Mouse (Mus musculus): ENCODE results near the gene Slc7a8. TPM values are rescaled to one million over a fixed set of nuclear protein-coding genes. Genes with fewer than 3 reads are reported as not detected.

Slc7a8 gene
- polyA plus RNA-seq, 1 experiment from 2014 or later = 2.8 TPM

- no peak overlapping the region for H3K4me3 ChIP-seq (ENCODE audit: low read depth, low read length)
- 82% methylated on average over 10 of the region's 10 CpGs for WGBS
- no peak for DNase-seq (ENCODE audit: low spot score)
- ATAC-seq (ENCODE audit: low FRiP score) = no peak
- H3K9ac ChIP-seq (ENCODE audit: low read depth, low read length) = no peak overlapping the region
- no peaks in the 10 kb centered on the region for H3K4me1 ChIP-seq (replicated peaks; ENCODE audit: control insufficient read depth, insufficient read depth, low read length)
- H3K9me3 ChIP-seq (ENCODE audit: control insufficient read depth, low read length) = no peaks in the 10 kb centered on the region
- no peak overlapping the region for H3K27ac ChIP-seq (ENCODE audit: low read depth, low read length)
- H3K27me3 ChIP-seq (ENCODE audit: control insufficient read depth, insufficient read depth, low read length) = no peaks in the 10 kb centered on the region
- H3K36me3 ChIP-seq (ENCODE audit: control insufficient read depth, insufficient read depth, low read length) = no peaks in the 10 kb centered on the region
- no peak overlapping the region for H3K4me2 ChIP-seq (replicated peaks; ENCODE audit: low read depth, low read length)
These were observed 60.0 kb downstream of the Slc7a8 start for GRCm38 (mm10) chr14:54721711-54722110.

DNA sequence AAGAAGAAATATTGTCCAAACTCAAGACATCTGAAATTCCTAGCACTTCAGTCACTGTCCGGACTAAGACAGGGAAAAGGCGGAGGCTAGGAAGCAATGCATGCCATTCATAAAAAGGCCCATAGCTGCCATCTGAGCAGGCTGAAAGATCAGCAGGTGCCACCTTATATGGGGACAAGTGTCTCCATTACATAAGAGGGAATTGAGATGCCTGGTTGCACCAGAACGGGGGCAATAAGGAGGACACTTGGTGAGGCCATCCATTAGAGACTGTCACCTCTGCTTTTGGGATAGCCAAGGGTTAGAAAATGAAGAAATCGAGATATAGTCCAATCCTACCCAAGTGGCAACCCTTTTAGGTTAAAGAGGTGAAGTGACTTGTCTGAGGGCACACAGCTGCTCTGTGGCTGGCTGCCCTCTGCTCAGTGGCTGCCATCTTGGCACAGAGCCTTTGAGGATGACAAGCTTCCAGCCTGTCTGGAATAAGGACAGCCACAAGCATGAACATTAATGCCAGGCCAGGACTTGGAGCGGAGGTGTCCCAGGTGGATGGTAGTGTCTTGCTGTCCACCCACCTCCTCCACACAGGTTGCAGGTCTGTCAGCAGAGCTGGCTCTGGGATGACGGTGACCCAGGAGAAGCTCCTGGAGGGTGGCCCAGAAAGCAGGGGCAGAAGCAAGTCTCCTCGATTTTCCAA, 60.9 kb downstream of the Slc7a8 start:
- Histone ChIP-seq H3K9ac (ENCODE audit: low read depth, low read length) (no peak overlapping the region), H3K9me3 (ENCODE audit: control insufficient read depth, low read length) (no peaks in the 10 kb centered on the region)
- ATAC-seq (ENCODE audit: low FRiP score) = no peak

GRCm38 (mm10) chr14:54720041-54720440, 61.7 kb downstream of the Slc7a8 start:
- no peak for ATAC-seq (ENCODE audit: low FRiP score)
- WGBS = 93% methylated on average over 11 of the region's 11 CpGs
- no peak overlapping the region for H3K27ac ChIP-seq (ENCODE audit: low read depth, low read length)

More for the DNA sequence above, 60.9 kb downstream of the Slc7a8 start:
- Histone ChIP-seq H3K27me3 (ENCODE audit: control insufficient read depth, insufficient read depth, low read length) (no peaks in the 10 kb centered on the region), H3K4me2 (replicated peaks; ENCODE audit: low read depth, low read length) (no peak overlapping the region), H3K4me3 (ENCODE audit: low read depth, low read length) (no peak overlapping the region), H3K4me1 (replicated peaks; ENCODE audit: control insufficient read depth, insufficient read depth, low read length) (no peaks in the 10 kb centered on the region), H3K36me3 (ENCODE audit: control insufficient read depth, insufficient read depth, low read length) (no peaks in the 10 kb centered on the region), H3K27ac (ENCODE audit: low read depth, low read length) (no peak overlapping the region)
- 90% methylated on average over 7 of the region's 7 CpGs for WGBS
- no peak for DNase-seq (ENCODE audit: low spot score)

DNA sequence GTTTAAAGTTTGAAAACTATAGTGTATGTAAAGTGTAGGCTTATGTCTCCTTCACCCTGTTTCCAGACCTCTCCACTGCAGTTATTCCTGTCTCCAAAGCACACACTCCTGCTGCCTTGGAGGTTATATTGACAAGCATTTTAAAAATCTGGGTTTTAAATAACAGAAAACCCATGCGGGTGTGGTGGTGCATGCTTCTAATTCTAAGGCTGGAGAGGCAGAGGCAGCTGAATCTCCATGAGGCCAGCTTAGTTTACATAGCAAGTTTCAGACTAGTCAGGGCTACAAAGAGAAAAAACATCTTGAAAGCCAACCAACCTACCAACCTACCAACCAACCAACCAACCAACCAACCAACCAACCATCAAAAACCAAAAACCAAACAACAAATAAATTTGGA, 66.3 kb downstream of the Slc7a8 start:
- DNase-seq (ENCODE audit: low spot score) = no peak
- ATAC-seq (ENCODE audit: low FRiP score) = no peak

More at GRCm38 (mm10) chr14:54720041-54720440, 61.7 kb downstream of the Slc7a8 start:
- no peak overlapping the region for H3K4me2 ChIP-seq (replicated peaks; ENCODE audit: low read depth, low read length)
- H3K4me1 ChIP-seq (replicated peaks; ENCODE audit: control insufficient read depth, insufficient read depth, low read length) = no peaks in the 10 kb centered on the region
- no peak overlapping the region for H3K9ac ChIP-seq (ENCODE audit: low read depth, low read length)
- H3K9me3 ChIP-seq (ENCODE audit: control insufficient read depth, low read length) = no peaks in the 10 kb centered on the region
- no peak overlapping the region for H3K4me3 ChIP-seq (ENCODE audit: low read depth, low read length)
- DNase-seq (ENCODE audit: low spot score) = no peak
- H3K36me3 ChIP-seq (ENCODE audit: control insufficient read depth, insufficient read depth, low read length) = no peaks in the 10 kb centered on the region
- H3K27me3 ChIP-seq (ENCODE audit: control insufficient read depth, insufficient read depth, low read length) = no peaks in the 10 kb centered on the region

DNA sequence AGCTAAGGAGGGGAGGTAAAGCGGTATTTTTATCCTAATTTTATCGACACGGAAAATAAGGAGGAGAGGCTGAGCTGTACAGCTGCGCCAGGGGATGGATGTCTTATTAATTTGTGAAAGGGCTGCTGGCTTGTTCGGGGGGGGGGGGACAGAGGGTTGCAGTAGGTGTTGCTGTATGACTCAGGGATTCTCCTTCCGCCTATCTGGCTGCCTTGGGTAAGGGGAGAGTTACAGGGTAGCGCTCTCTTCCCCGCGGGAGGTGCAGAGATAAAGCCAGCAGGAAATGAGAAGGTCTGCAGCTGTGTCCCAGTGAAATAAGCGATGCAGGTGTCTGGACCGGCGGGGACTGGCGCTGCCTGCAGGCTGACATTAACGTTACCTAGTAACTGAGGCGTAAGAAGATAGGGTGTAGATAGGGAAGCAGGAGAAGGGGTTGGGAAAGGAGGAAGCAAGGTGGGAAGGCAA, 67.1 kb downstream of the Slc7a8 start:
- H3K36me3 ChIP-seq (ENCODE audit: control insufficient read depth, insufficient read depth, low read length) = no peaks in the 10 kb centered on the region
- 4% methylated on average over 15 of the region's 15 CpGs for WGBS
- peak; percentile 26 for DNase-seq (ENCODE audit: low spot score)
- peak; percentile 49; the same call in 1 of the 2 replicates for ATAC-seq (ENCODE audit: low FRiP score)
- peak overlapping the region; percentile 49 for H3K4me2 ChIP-seq (replicated peaks; ENCODE audit: low read depth, low read length)
- H3K9me3 ChIP-seq (ENCODE audit: control insufficient read depth, low read length) = no peaks in the 10 kb centered on the region
- peaks cover 2% of the 10 kb centered on the region; the same call in 1 of the 2 replicates for H3K27me3 ChIP-seq (ENCODE audit: control insufficient read depth, insufficient read depth, low read length)
- no peaks in the 10 kb centered on the region for H3K4me1 ChIP-seq (replicated peaks; ENCODE audit: control insufficient read depth, insufficient read depth, low read length)
- peak overlapping the region; percentile 28 for H3K4me3 ChIP-seq (ENCODE audit: low read depth, low read length)
- no peak overlapping the region for H3K27ac ChIP-seq (ENCODE audit: low read depth, low read length)
- H3K9ac ChIP-seq (ENCODE audit: low read depth, low read length) = no peak overlapping the region

More for the DNA sequence above, 66.3 kb downstream of the Slc7a8 start:
- Histone ChIP-seq H3K4me1 (replicated peaks; ENCODE audit: control insufficient read depth, insufficient read depth, low read length) (no peaks in the 10 kb centered on the region), H3K9me3 (ENCODE audit: control insufficient read depth, low read length) (no peaks in the 10 kb centered on the region), H3K36me3 (ENCODE audit: control insufficient read depth, insufficient read depth, low read length) (no peaks in the 10 kb centered on the region), H3K9ac (ENCODE audit: low read depth, low read length) (no peak overlapping the region), H3K4me3 (ENCODE audit: low read depth, low read length) (no peak overlapping the region), H3K27me3 (ENCODE audit: control insufficient read depth, insufficient read depth, low read length) (peaks cover 2% of the 10 kb centered on the region; the same call in 1 of the 2 replicates), H3K27ac (ENCODE audit: low read depth, low read length) (no peak overlapping the region), H3K4me2 (replicated peaks; ENCODE audit: low read depth, low read length) (no peak overlapping the region)
- WGBS = 72% methylated on average over 1 of the region's 1 CpGs

GRCm38 (mm10) chr14:54714121-54714520, 67.6 kb downstream of the Slc7a8 start:
- DNase-seq (ENCODE audit: low spot score) = peak; percentile 87
- Histone ChIP-seq H3K27ac (ENCODE audit: low read depth, low read length) (no peak overlapping the region), H3K4me3 (ENCODE audit: low read depth, low read length) (peak overlapping the region; percentile 28), H3K27me3 (ENCODE audit: control insufficient read depth, insufficient read depth, low read length) (peaks cover 2% of the 10 kb centered on the region; the same call in 1 of the 2 replicates), H3K9me3 (ENCODE audit: control insufficient read depth, low read length) (no peaks in the 10 kb centered on the region), H3K4me2 (replicated peaks; ENCODE audit: low read depth, low read length) (peak overlapping the region; percentile 49), H3K9ac (ENCODE audit: low read depth, low read length) (no peak overlapping the region), H3K36me3 (ENCODE audit: control insufficient read depth, insufficient read depth, low read length) (no peaks in the 10 kb centered on the region), H3K4me1 (replicated peaks; ENCODE audit: control insufficient read depth, insufficient read depth, low read length) (no peaks in the 10 kb centered on the region)
- 2% methylated on average over 13 of the region's 13 CpGs for WGBS
- ATAC-seq (ENCODE audit: low FRiP score) = peak; percentile 70

DNA sequence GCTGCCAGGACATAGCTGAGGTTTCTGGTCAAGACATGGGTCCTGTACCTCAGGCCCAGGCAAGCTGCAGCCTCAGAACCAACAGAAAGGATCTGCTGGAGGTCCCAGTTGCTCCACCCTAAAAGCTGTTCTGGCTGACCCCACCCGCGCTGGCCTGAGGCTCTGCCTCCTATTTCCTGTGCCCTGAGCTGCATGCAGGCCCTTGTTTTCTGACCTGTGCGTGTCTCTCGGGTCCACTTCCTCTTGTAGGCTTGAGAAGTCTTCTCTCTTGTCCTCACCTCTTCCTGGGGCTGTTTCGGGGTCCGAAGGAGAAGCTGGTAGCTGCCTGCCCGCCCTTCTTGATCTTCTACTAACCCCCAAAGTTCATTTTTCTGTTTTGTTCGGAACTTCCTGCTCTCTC, 68.9 kb downstream of the Slc7a8 start:
- Histone ChIP-seq H3K4me3 (ENCODE audit: low read depth, low read length) (no peak overlapping the region), H3K9me3 (ENCODE audit: control insufficient read depth, low read length) (no peaks in the 10 kb centered on the region), H3K4me2 (replicated peaks; ENCODE audit: low read depth, low read length) (no peak overlapping the region), H3K4me1 (replicated peaks; ENCODE audit: control insufficient read depth, insufficient read depth, low read length) (no peaks in the 10 kb centered on the region), H3K36me3 (ENCODE audit: control insufficient read depth, insufficient read depth, low read length) (no peaks in the 10 kb centered on the region), H3K9ac (ENCODE audit: low read depth, low read length) (no peak overlapping the region), H3K27ac (ENCODE audit: low read depth, low read length) (no peak overlapping the region), H3K27me3 (ENCODE audit: control insufficient read depth, insufficient read depth, low read length) (peaks cover 2% of the 10 kb centered on the region; the same call in 1 of the 2 replicates)
- WGBS = 67% methylated on average over 8 of the region's 8 CpGs
- DNase-seq (ENCODE audit: low spot score) = no peak
- ATAC-seq (ENCODE audit: low FRiP score) = no peak

DNA sequence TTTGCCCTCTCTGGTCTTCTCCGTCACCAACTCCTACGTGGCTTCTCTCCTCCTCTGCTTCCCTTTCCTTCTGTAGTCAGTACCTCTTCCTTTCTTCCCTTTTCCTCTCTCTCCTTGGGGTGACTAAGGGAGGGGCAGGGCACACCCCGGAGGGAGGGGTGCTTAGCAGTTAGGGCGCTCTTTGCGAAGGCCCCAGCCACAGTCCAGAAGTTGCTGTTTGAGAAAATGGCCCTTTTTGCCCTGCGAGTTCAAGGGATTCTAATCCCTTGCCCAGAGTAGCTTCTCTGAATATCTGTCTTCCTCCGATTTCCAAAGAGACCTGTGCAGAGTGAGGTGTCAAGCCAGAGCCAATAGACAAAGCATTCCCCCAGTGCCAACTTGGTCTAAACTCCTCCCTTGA, 69.7 kb downstream of the Slc7a8 start, which contains the start of gene Cebpe:
TSS of gene Cebpe (minus strand) at position 101 of the 400 bp plus-strand sequence.
- no peak within 1 kb of the TSS for H3K4me3 ChIP-seq (ENCODE audit: low read depth, low read length)
- no peak within 1 kb of the TSS for H3K27ac ChIP-seq (ENCODE audit: low read depth, low read length)
- no peak within 1 kb of the TSS for H3K9ac ChIP-seq (ENCODE audit: low read depth, low read length)
- H3K4me1 ChIP-seq (replicated peaks; ENCODE audit: control insufficient read depth, insufficient read depth, low read length) = no peaks in the 10 kb centered on the region
- no peaks in the 10 kb centered on the region for H3K9me3 ChIP-seq (ENCODE audit: control insufficient read depth, low read length)
- ATAC-seq (ENCODE audit: low FRiP score) = no peak
- DNase-seq (ENCODE audit: low spot score) = no peak
- H3K36me3 ChIP-seq (ENCODE audit: control insufficient read depth, insufficient read depth, low read length) = no peaks in the 10 kb centered on the region
- no peak within 1 kb of the TSS for H3K4me2 ChIP-seq (replicated peaks; ENCODE audit: low read depth, low read length)
- WGBS = 94% methylated on average over 7 of the region's 7 CpGs
- peaks cover 2% of the 10 kb centered on the region; the same call in 1 of the 2 replicates for H3K27me3 ChIP-seq (ENCODE audit: control insufficient read depth, insufficient read depth, low read length)

GRCm38 (mm10) chr14:54709054-54709453, 72.7 kb downstream of the Slc7a8 start:
- peaks cover 2% of the 10 kb centered on the region; the same call in 1 of the 2 replicates for H3K4me1 ChIP-seq (replicated peaks; ENCODE audit: control insufficient read depth, insufficient read depth, low read length)
- no peak overlapping the region for H3K27ac ChIP-seq (ENCODE audit: low read depth, low read length)
- H3K4me3 ChIP-seq (ENCODE audit: low read depth, low read length) = no peak overlapping the region
- no peak overlapping the region for H3K9ac ChIP-seq (ENCODE audit: low read depth, low read length)
- no peaks in the 10 kb centered on the region for H3K9me3 ChIP-seq (ENCODE audit: control insufficient read depth, low read length)
- ATAC-seq (ENCODE audit: low FRiP score) (no peak), DNase-seq (ENCODE audit: low spot score) (no peak)
- 88% methylated on average over 9 of the region's 9 CpGs for WGBS
- H3K4me2 ChIP-seq (replicated peaks; ENCODE audit: low read depth, low read length) = no peak overlapping the region
- H3K36me3 ChIP-seq (ENCODE audit: control insufficient read depth, insufficient read depth, low read length) = no peaks in the 10 kb centered on the region
- no peaks in the 10 kb centered on the region for H3K27me3 ChIP-seq (ENCODE audit: control insufficient read depth, insufficient read depth, low read length)
